Mouse (Mus musculus) embryonic fibroblast, embryonic 13.5 days (primary cell): ENCODE data around the gene Polr2b.

Experiments used
- CTCF ChIP-seq: IDR thresholded peaks from 2 replicates; pipeline ENCODE4 v1.5.1; 2011; ENCODE audit warnings: mild to moderate bottlenecking, control low read depth, low read length, moderate library complexity, borderline replicate concordance; ENCODE audit not compliant: insufficient read depth
- POLR2A ChIP-seq: IDR thresholded peaks from 2 replicates; pipeline ENCODE4 v1.6.1; 2011; ENCODE audit warnings: low read depth, mild to moderate bottlenecking, control low read depth, low read length, moderate library complexity

- TF ChIP-seq CTCF: no peak
- TF ChIP-seq POLR2A: no peak
Observed at GRCm38 (mm10) chr5:77348901-77349300, 39.0 kb downstream of the Polr2b start.
